Mouse (Mus musculus): ENCODE measurements at regions not wholly inside any gene's neighbourhood (a gene's known extent, or its start where the extent isn't known, plus 50 kb on each side); places are given as distances from the start of the nearest gene placed in this dataset.

DNA sequence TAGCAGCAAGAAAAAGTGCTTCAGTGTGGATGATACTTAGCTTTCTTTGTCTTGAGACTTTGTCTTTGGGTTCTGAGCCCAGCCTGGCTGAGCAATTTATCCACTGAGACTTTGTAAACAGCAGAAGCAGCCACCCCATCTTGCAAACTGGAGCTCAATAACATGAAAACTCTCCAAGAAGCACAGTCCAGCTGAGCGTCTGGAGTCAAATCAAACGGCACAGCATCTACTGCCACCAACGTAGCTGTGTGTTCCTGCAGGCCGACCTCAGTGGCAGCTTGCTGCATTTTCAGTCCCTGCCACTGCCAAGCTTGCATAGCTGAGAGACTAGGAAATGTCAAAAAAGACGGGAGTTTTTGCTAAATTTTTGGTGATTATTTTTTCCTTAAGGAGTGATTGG, 68.8 kb upstream of the Galnt17 start:
- DNase-seq (ENCODE audit: low read depth, low spot score) (no peak), ATAC-seq (no peak)
- CTCF ChIA-PET = no interaction called here

DNA sequence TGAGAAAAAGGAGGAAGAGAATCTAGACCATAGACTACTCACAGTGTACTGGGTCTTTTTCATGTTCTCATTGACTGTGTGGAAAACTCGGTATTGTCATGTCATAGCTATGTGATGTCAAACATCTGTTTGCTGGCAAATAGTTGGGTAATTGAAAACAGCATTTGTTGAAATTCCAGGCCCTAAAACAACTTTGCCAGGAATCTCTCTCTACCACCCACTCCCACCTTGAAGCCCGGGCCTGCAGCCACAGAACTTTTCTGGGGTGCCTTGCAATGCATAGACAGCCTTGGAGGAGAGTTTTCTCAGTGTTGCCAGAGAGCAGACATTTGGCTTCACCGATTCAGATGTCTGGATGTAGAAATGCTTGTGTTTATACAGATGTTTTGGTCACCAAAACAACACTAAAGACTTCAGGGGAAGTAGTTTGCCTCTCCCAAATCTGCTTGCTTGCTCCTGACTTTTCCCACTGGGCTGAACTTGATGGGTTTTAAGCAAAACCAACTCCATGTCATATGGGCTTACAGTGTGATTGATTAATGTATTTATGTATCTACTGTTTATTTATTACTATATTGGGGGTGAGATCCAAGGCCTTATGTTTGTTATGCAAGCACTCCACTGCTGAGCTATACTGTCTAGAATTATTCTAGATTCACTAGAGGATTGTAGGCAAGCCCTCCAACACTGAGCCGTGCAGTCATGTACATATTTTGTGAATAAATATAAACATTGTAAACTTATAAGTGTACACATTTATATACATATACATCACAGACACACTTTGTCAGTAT, 63.2 kb upstream of the Galnt17 start:
- TF ChIP-seq CTCF (IDR thresholded peaks at IDR 0.05) = no peak
- peaks cover 5% of the 10 kb centered on the region for H3K27me3 ChIP-seq
- POLR2A ChIA-PET = no interaction called here
- CTCF ChIA-PET = no interaction called here
- no peak for ATAC-seq
- DNase-seq (ENCODE audit: low read depth, low spot score) = no peak
- in situ Hi-C loops (cut with MboI; ENCODE audit: low pct_unique_long_range_greater_than_20kb) = no loop called here

More for the DNA sequence above, 68.8 kb upstream of the Galnt17 start:
- TF ChIP-seq CTCF (IDR thresholded peaks at IDR 0.05) = no peak
- in situ Hi-C loops (cut with MboI; ENCODE audit: low pct_unique_long_range_greater_than_20kb) = no loop called here
- POLR2A ChIA-PET = no interaction called here
- peaks cover 2% of the 10 kb centered on the region for H3K27me3 ChIP-seq

DNA sequence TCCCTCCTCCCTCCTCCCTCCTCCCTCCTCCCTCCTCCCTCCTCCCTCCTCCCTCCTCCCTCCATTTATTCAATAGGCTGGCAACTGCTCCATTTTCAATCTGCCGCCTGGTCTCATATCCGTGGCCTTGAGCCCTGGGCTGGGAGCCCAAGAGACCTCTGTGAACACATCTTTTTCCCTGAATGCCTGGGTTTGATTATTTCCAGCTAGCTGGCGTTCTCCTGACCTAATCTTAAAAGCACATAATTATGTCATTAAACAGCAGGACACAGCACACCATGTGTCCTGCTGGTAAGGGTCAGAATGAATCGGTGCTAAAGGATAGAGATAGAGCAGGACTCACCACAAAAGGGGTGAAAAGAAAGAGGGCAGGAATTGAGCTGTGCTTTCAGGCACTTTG, 59.2 kb upstream of the Galnt17 start:
- POLR2A ChIA-PET = interaction anchor here (0.7 kb wide), 1 partner anchor 132 kb away, joined by 3 read pairs; no protein-coding TSS in a partner anchor
- in situ Hi-C loops (cut with MboI; ENCODE audit: low pct_unique_long_range_greater_than_20kb) = no loop called here
- H3K27me3 ChIP-seq = peaks cover 15% of the 10 kb centered on the region
- ATAC-seq = no peak
- DNase-seq (ENCODE audit: low read depth, low spot score) = no peak
- TF ChIP-seq CTCF (IDR thresholded peaks at IDR 0.05) = no peak
- CTCF ChIA-PET = no interaction called here

GRCm38 (mm10) chr5:131359831-131360230, 51.5 kb upstream of the Galnt17 start:
- no peak for ATAC-seq
- no peak for TF ChIP-seq CTCF (IDR thresholded peaks at IDR 0.05)
- in situ Hi-C loops (cut with MboI; ENCODE audit: low pct_unique_long_range_greater_than_20kb) = no loop called here
- POLR2A ChIA-PET = no interaction called here
- H3K27me3 ChIP-seq = peaks cover 13% of the 10 kb centered on the region
- no peak for DNase-seq (ENCODE audit: low read depth, low spot score)
- CTCF ChIA-PET = no interaction called here
